Mouse (Mus musculus) spleen, adult 10 weeks (tissue): Measurements from ENCODE around the gene C1rb. TPM values are rescaled to one million over a fixed set of nuclear protein-coding genes. Genes with fewer than 3 reads are reported as not detected.

Experiments used
- polyA plus RNA-seq: library from polyadenylated mRNA; stranded (reverse); fragments of 350-450 nt; fragmentation: Illumina TruSeq; extraction: RNeasy Lipid Tissue Mini Kit (QIAGEN cat#74804); gene quantifications from one replicate; pipeline ENCODE4 v1.2.3, GENCODE M21; 2015; ENCODE audit warnings: low replicate concordance; ENCODE audit not compliant: insufficient read depth

C1rb gene
- polyA plus RNA-seq = not detected

GRCm38 (mm10) chr6:124570026-124570425 lies at the start of gene C1rb:
C1rb (plus strand) TSS chr6:124570294.

DNA sequence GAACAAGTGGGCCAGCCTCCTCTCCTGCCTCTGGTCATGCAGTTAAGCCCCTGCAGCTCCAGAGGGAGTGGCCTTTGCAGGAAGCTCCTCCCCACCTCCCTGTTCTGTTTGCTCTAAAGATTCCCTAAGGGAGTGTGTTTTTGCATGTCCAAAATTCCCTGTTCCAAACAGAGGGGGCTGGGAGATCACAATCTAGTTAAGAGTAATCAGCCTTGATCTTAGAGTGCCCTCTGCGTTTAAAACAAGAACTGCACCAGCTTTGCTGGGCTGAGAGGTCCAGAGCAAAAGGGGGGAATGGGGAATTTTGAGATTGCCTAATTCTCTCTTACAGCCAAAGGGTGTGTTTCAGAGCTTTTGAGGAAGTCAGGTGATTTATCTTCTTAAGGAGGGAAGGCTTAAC lies 27.8 kb upstream of the C1rb start, which contains the start of gene C1s1:
TSS of gene C1s1 (minus strand) at position 76 of the 400 bp plus-strand sequence.

Other genes with a start within 250 kb of the C1rb start
- 18.1 TPM for gene Pex5, start 155.2 kb upstream of the C1rb start, polyA plus RNA-seq
- 0.12 TPM for gene Clstn3, start 105.5 kb upstream of the C1rb start, polyA plus RNA-seq
- gene C1rl, start 77.2 kb upstream of the C1rb start, polyA plus RNA-seq = 2.4 TPM
- gene C1ra, start 57.9 kb upstream of the C1rb start, polyA plus RNA-seq = 44.5 TPM
- gene C1s1, start 27.9 kb upstream of the C1rb start, polyA plus RNA-seq = 166 TPM
- gene C1s2, start 65.8 kb downstream of the C1rb start, polyA plus RNA-seq = 0.46 TPM
- 37.3 TPM for gene Lpcat3, start 92.7 kb downstream of the C1rb start, polyA plus RNA-seq
- 160 TPM for gene Emg1, start 141.9 kb downstream of the C1rb start, polyA plus RNA-seq
- gene Phb2, start 142.0 kb downstream of the C1rb start, polyA plus RNA-seq = 110 TPM
- gene Ptpn6, start 168.4 kb downstream of the C1rb start, polyA plus RNA-seq = 354 TPM
- 88.0 TPM for gene Grcc10, start 171.1 kb downstream of the C1rb start, polyA plus RNA-seq
- gene Gm45234, start 185.7 kb downstream of the C1rb start, polyA plus RNA-seq = 0.08 TPM
- 7.8 TPM for gene Atn1, start 186.2 kb downstream of the C1rb start, polyA plus RNA-seq
- gene Eno2, start 199.4 kb downstream of the C1rb start, polyA plus RNA-seq = 3.5 TPM
- 3.5 TPM for gene Lrrc23, start 209.4 kb downstream of the C1rb start, polyA plus RNA-seq
- 3.2 TPM for gene Spsb2, start 238.4 kb downstream of the C1rb start, polyA plus RNA-seq
- 63.1 TPM for gene Tpi1, start 244.0 kb downstream of the C1rb start, polyA plus RNA-seq